Mouse (Mus musculus): ENCODE results near the gene Zbtb38. TPM values are rescaled to one million over a fixed set of nuclear protein-coding genes. Genes with fewer than 3 reads are reported as not detected.

Gene Zbtb38
- polyA plus RNA-seq, 1 experiment from 2014 or later, result 9.2 TPM

- Histone ChIP-seq H3K27ac (replicated peaks; ENCODE audit: low read depth, low read length) (no peak overlapping the region), H3K9me3 (ENCODE audit: control insufficient read depth, low read length) (no peaks in the 10 kb centered on the region), H3K27me3 (ENCODE audit: control insufficient read depth, insufficient read depth, low read length) (no peaks in the 10 kb centered on the region), H3K9ac (ENCODE audit: low read length) (no peak overlapping the region), H3K4me2 (ENCODE audit: low read depth, severe bottlenecking) (no peak overlapping the region), H3K36me3 (ENCODE audit: control insufficient read depth, insufficient read depth, low read length) (no peaks in the 10 kb centered on the region), H3K4me3 (ENCODE audit: low read depth, low read length) (no peak overlapping the region), H3K4me1 (ENCODE audit: control insufficient read depth, insufficient read depth, low read length) (peaks cover 24% of the 10 kb centered on the region)
- DNase-seq (ENCODE audit: low spot score), result no peak
- no peak for ATAC-seq (ENCODE audit: insufficient number of reproducible peaks, low FRiP score, low TSS enrichment, low read depth)
These were observed 15.2 kb upstream of the Zbtb38 start for GRCm38 (mm10) chr9:96767874-96768273.

- no peak overlapping the region for H3K9ac ChIP-seq (ENCODE audit: low read length)
- H3K9me3 ChIP-seq (ENCODE audit: control insufficient read depth, low read length), result no peaks in the 10 kb centered on the region
- no peak overlapping the region for H3K27ac ChIP-seq (replicated peaks; ENCODE audit: low read depth, low read length)
- ATAC-seq (ENCODE audit: insufficient number of reproducible peaks, low FRiP score, low TSS enrichment, low read depth) (no peak), DNase-seq (ENCODE audit: low spot score) (no peak)
- H3K4me3 ChIP-seq (ENCODE audit: low read depth, low read length), result no peak overlapping the region
- H3K27me3 ChIP-seq (ENCODE audit: control insufficient read depth, insufficient read depth, low read length), result no peaks in the 10 kb centered on the region
- H3K4me1 ChIP-seq (ENCODE audit: control insufficient read depth, insufficient read depth, low read length), result peaks cover 17% of the 10 kb centered on the region
- H3K36me3 ChIP-seq (ENCODE audit: control insufficient read depth, insufficient read depth, low read length), result no peaks in the 10 kb centered on the region
- H3K4me2 ChIP-seq (ENCODE audit: low read depth, severe bottlenecking), result no peak overlapping the region
These were observed 13.4 kb upstream of the Zbtb38 start for GRCm38 (mm10) chr9:96766078-96766477.

- no peak overlapping the region for H3K27ac ChIP-seq (replicated peaks; ENCODE audit: low read depth, low read length)
- no peak overlapping the region for H3K9ac ChIP-seq (ENCODE audit: low read length)
- no peaks in the 10 kb centered on the region for H3K9me3 ChIP-seq (ENCODE audit: control insufficient read depth, low read length)
- no peaks in the 10 kb centered on the region for H3K36me3 ChIP-seq (ENCODE audit: control insufficient read depth, insufficient read depth, low read length)
- H3K27me3 ChIP-seq (ENCODE audit: control insufficient read depth, insufficient read depth, low read length), result no peaks in the 10 kb centered on the region
- no peak overlapping the region for H3K4me3 ChIP-seq (ENCODE audit: low read depth, low read length)
- ATAC-seq (ENCODE audit: insufficient number of reproducible peaks, low FRiP score, low TSS enrichment, low read depth) (no peak), DNase-seq (ENCODE audit: low spot score) (no peak)
- 45% methylated on average over 5 of the region's 5 CpGs for WGBS
- H3K4me1 ChIP-seq (ENCODE audit: control insufficient read depth, insufficient read depth, low read length), result peaks cover 14% of the 10 kb centered on the region
- no peak overlapping the region for H3K4me2 ChIP-seq (ENCODE audit: low read depth, severe bottlenecking)
These were observed 12.8 kb upstream of the Zbtb38 start for GRCm38 (mm10) chr9:96765410-96765809.

GRCm38 (mm10) chr9:96763847-96764631 lies 11.4 kb upstream of the Zbtb38 start:
- ATAC-seq (ENCODE audit: insufficient number of reproducible peaks, low FRiP score, low TSS enrichment, low read depth), result no peak
- no peaks in the 10 kb centered on the region for H3K27me3 ChIP-seq (ENCODE audit: control insufficient read depth, insufficient read depth, low read length)
- 88% methylated on average over 9 of the region's 9 CpGs for whole genome bisulfite sequencing

GRCm38 (mm10) chr9:96763025-96763424 lies 10.4 kb upstream of the Zbtb38 start:
- ATAC-seq (ENCODE audit: insufficient number of reproducible peaks, low FRiP score, low TSS enrichment, low read depth) (no peak), DNase-seq (ENCODE audit: low spot score) (no peak)
- H3K27ac ChIP-seq (replicated peaks; ENCODE audit: low read depth, low read length), result no peak overlapping the region
- peaks cover 5% of the 10 kb centered on the region; the same call in 1 of the 2 replicates for H3K4me1 ChIP-seq (ENCODE audit: control insufficient read depth, insufficient read depth, low read length)
- H3K4me2 ChIP-seq (ENCODE audit: low read depth, severe bottlenecking), result no peak overlapping the region
- H3K9ac ChIP-seq (ENCODE audit: low read length), result no peak overlapping the region
- 92% methylated on average over 3 of the region's 3 CpGs for WGBS
- no peaks in the 10 kb centered on the region for H3K36me3 ChIP-seq (ENCODE audit: control insufficient read depth, insufficient read depth, low read length)
- H3K9me3 ChIP-seq (ENCODE audit: control insufficient read depth, low read length), result no peaks in the 10 kb centered on the region
- H3K4me3 ChIP-seq (ENCODE audit: low read depth, low read length), result no peak overlapping the region
- no peaks in the 10 kb centered on the region for H3K27me3 ChIP-seq (ENCODE audit: control insufficient read depth, insufficient read depth, low read length)

More at GRCm38 (mm10) chr9:96763847-96764631, 11.4 kb upstream of the Zbtb38 start:
- no peak overlapping the region for H3K4me2 ChIP-seq (ENCODE audit: low read depth, severe bottlenecking)
- H3K27ac ChIP-seq (replicated peaks; ENCODE audit: low read depth, low read length), result no peak overlapping the region
- peaks cover 5% of the 10 kb centered on the region; the same call in 1 of the 2 replicates for H3K4me1 ChIP-seq (ENCODE audit: control insufficient read depth, insufficient read depth, low read length)
- H3K9ac ChIP-seq (ENCODE audit: low read length), result no peak overlapping the region
- no peaks in the 10 kb centered on the region for H3K36me3 ChIP-seq (ENCODE audit: control insufficient read depth, insufficient read depth, low read length)
- no peak for DNase-seq (ENCODE audit: low spot score)
- H3K4me3 ChIP-seq (ENCODE audit: low read depth, low read length), result no peak overlapping the region
- H3K9me3 ChIP-seq (ENCODE audit: control insufficient read depth, low read length), result no peaks in the 10 kb centered on the region

- H3K4me2 ChIP-seq (ENCODE audit: low read depth, severe bottlenecking), result peak overlapping the region; percentile 36; the same call in 1 of the 2 replicates
- peak overlapping the region; percentile 17; the same call in 1 of the 2 replicates for H3K4me3 ChIP-seq (ENCODE audit: low read depth, low read length)
- H3K9ac ChIP-seq (ENCODE audit: low read length), result peak overlapping the region; percentile 37; the same call in 1 of the 2 replicates
- H3K4me1 ChIP-seq (ENCODE audit: control insufficient read depth, insufficient read depth, low read length), result no peaks in the 10 kb centered on the region
- H3K27ac ChIP-seq (replicated peaks; ENCODE audit: low read depth, low read length), result no peak overlapping the region
- no peaks in the 10 kb centered on the region for H3K9me3 ChIP-seq (ENCODE audit: control insufficient read depth, low read length)
- DNase-seq (ENCODE audit: low spot score) (peak; percentile 74), ATAC-seq (ENCODE audit: insufficient number of reproducible peaks, low FRiP score, low TSS enrichment, low read depth) (peak; percentile 90)
- WGBS, result 13% methylated on average over 22 of the region's 22 CpGs
- H3K27me3 ChIP-seq (ENCODE audit: control insufficient read depth, insufficient read depth, low read length), result no peaks in the 10 kb centered on the region
- H3K36me3 ChIP-seq (ENCODE audit: control insufficient read depth, insufficient read depth, low read length), result no peaks in the 10 kb centered on the region
These were observed 6.3 kb upstream of the Zbtb38 start for GRCm38 (mm10) chr9:96758749-96759597.

- no peak overlapping the region for H3K27ac ChIP-seq (replicated peaks; ENCODE audit: low read depth, low read length)
- 0 out of 2 replicates have a peak, but pooled peaks cover 2% of the 10 kb centered on the region for H3K4me1 ChIP-seq (ENCODE audit: control insufficient read depth, insufficient read depth, low read length)
- no peak for DNase-seq (ENCODE audit: low spot score)
- H3K9ac ChIP-seq (ENCODE audit: low read length), result no peak overlapping the region
- H3K36me3 ChIP-seq (ENCODE audit: control insufficient read depth, insufficient read depth, low read length), result no peaks in the 10 kb centered on the region
- no peak for ATAC-seq (ENCODE audit: insufficient number of reproducible peaks, low FRiP score, low TSS enrichment, low read depth)
- H3K4me3 ChIP-seq (ENCODE audit: low read depth, low read length), result no peak overlapping the region
- no peaks in the 10 kb centered on the region for H3K9me3 ChIP-seq (ENCODE audit: control insufficient read depth, low read length)
- 92% methylated on average over 9 of the region's 9 CpGs for WGBS
- no peak overlapping the region for H3K4me2 ChIP-seq (ENCODE audit: low read depth, severe bottlenecking)
- H3K27me3 ChIP-seq (ENCODE audit: control insufficient read depth, insufficient read depth, low read length), result no peaks in the 10 kb centered on the region
These were observed 4.2 kb upstream of the Zbtb38 start for GRCm38 (mm10) chr9:96756638-96757435.

GRCm38 (mm10) chr9:96755761-96756160 lies 3.1 kb upstream of the Zbtb38 start:
- ATAC-seq (ENCODE audit: insufficient number of reproducible peaks, low FRiP score, low TSS enrichment, low read depth) (no peak), DNase-seq (ENCODE audit: low spot score) (no peak)
- WGBS, result 88% methylated on average over 11 of the region's 11 CpGs
- Histone ChIP-seq H3K4me1 (ENCODE audit: control insufficient read depth, insufficient read depth, low read length) (0 out of 2 replicates have a peak, but pooled peaks cover 2% of the 10 kb centered on the region), H3K9me3 (ENCODE audit: control insufficient read depth, low read length) (no peaks in the 10 kb centered on the region), H3K27me3 (ENCODE audit: control insufficient read depth, insufficient read depth, low read length) (no peaks in the 10 kb centered on the region), H3K27ac (replicated peaks; ENCODE audit: low read depth, low read length) (no peak overlapping the region), H3K4me3 (ENCODE audit: low read depth, low read length) (no peak overlapping the region), H3K9ac (ENCODE audit: low read length) (no peak overlapping the region), H3K36me3 (ENCODE audit: control insufficient read depth, insufficient read depth, low read length) (no peaks in the 10 kb centered on the region), H3K4me2 (ENCODE audit: low read depth, severe bottlenecking) (no peak overlapping the region)

Data from limb, embryonic 11.5 days (tissue).